Mouse (Mus musculus) liver, embryonic 14.5 days (tissue): ENCODE measurements around the gene Usp39.

Source experiments
- CTCF ChIP-seq: IDR thresholded peaks from 2 replicates; pipeline ENCODE4 v1.5.1; 2016; ENCODE audit warnings: antibody characterized with exemption, low read depth, control low read depth
- EP300 ChIP-seq: IDR thresholded peaks from 2 replicates; pipeline ENCODE4 v1.6.1; 2016; ENCODE audit warnings: antibody characterized with exemption, low read depth

GRCm38 (mm10) chr6:72346261-72346660 is 1.3 kb upstream of the Usp39 start:
- TF ChIP-seq EP300 (no peak), CTCF (peak; percentile 30)
